Mouse (Mus musculus) hindbrain, embryonic 14.5 days (tissue): ENCODE results near the gene Limk2. TPM values are rescaled to one million over a fixed set of nuclear protein-coding genes. Genes with fewer than 3 reads are reported as not detected.

ENCODE experiments used
- ATAC-seq: fragments of 200-750 bp; cut with Nextera tagmentation; 2 replicates; pipeline ENCODE4 v1.8.0; 2017; ENCODE audit warnings: moderate number of reproducible peaks, mild to moderate bottlenecking, moderate TSS enrichment, moderate library complexity; ENCODE audit not compliant: low FRiP score
- DNase-seq: peaks from one replicate; pipeline ENCODE4 v3.0.0-alpha.2; 2015; ENCODE audit warnings: low spot score
- H3K27ac ChIP-seq: fragments of 300-500 bp; sonication (generic); 2 replicates; pipeline ENCODE4 v1.5.1; 2014; ENCODE audit warnings: mild to moderate bottlenecking, moderate library complexity
- H3K27me3 ChIP-seq: fragments of 300-500 bp; sonication (generic); 2 replicates; pipeline ENCODE4 v1.6.1; 2014; ENCODE audit warnings: mild to moderate bottlenecking, low read length, mixed read lengths; ENCODE audit not compliant: control insufficient read depth, insufficient read depth
- H3K36me3 ChIP-seq: fragments of 300-500 bp; sonication (generic); replicated peaks from 2 replicates; pipeline ENCODE4 v1.6.1; 2014; ENCODE audit not compliant: control insufficient read depth, insufficient read depth
- H3K4me1 ChIP-seq: fragments of 300-500 bp; sonication (generic); replicated peaks from 2 replicates; pipeline ENCODE4 v1.6.1; 2014; ENCODE audit warnings: antibody characterized with exemption, low read length, mixed read lengths; ENCODE audit not compliant: control insufficient read depth, insufficient read depth
- H3K4me2 ChIP-seq: fragments of 300-500 bp; sonication (generic); replicated peaks from 2 replicates; pipeline ENCODE4 v1.6.1; 2014; ENCODE audit warnings: mild to moderate bottlenecking, moderate library complexity
- H3K4me3 ChIP-seq: fragments of 300-500 bp; sonication (generic); replicated peaks from 2 replicates; pipeline ENCODE4 v1.5.1; 2014; ENCODE audit warnings: mild to moderate bottlenecking, low read length
- H3K9ac ChIP-seq: fragments of 300-500 bp; sonication (generic); 2 replicates; pipeline ENCODE4 v1.6.1; 2014
- H3K9me3 ChIP-seq: fragments of 300-500 bp; sonication (generic); 2 replicates; pipeline ENCODE4 v1.6.1; 2016; ENCODE audit warnings: low read length; ENCODE audit not compliant: control insufficient read depth
- WGBS: fragments of 180-500 bp; shearing (Covaris S2); extraction: QIAGEN DNeasy Blood & Tissue Kit; methylation state at CpG from one replicate; pipeline ENCODE4 v1.1.7; 2014; 5-methylcytosine and 5-hydroxymethylcytosine counted together
- polyA plus RNA-seq: library from polyadenylated mRNA; unstranded; fragments of >200 nt; fragmentation: Nextera tagmentation; extraction: Ambion mirVana; gene quantifications from 2 replicates; pipeline ENCODE4 v1.2.1, GENCODE M21; 2014

Limk2 gene
- polyA plus RNA-seq, 1 experiment from 2014 or later = 148 TPM

DNA sequence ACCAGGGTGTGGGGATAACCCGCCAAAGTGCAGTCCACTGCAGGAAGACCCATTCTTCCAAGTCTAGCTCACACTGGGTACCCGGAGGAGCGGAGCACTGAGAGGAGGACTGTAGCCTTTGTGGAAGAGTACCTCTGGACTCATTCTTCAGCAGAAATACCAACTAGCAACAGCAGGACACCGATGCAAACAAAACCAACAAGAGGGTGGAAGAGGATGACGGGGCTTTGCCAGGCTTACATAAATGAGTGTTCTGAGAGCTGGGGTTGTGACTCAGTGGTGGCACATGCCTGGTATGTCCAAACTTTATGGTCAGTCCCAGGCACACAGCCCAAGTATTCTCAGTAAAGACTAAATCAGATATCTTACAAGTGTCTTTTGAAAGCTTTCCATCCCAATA, 107.9 kb downstream of the Limk2 start:
- H3K4me2 ChIP-seq = no peak overlapping the region
- H3K4me1 ChIP-seq = peaks cover 4% of the 10 kb centered on the region
- no peak overlapping the region for H3K9ac ChIP-seq
- no peak overlapping the region for H3K4me3 ChIP-seq
- ATAC-seq (no peak), DNase-seq (no peak)
- no peaks in the 10 kb centered on the region for H3K27me3 ChIP-seq
- peaks cover 100% of the 10 kb centered on the region for H3K36me3 ChIP-seq
- H3K27ac ChIP-seq = no peak overlapping the region
- no peaks in the 10 kb centered on the region for H3K9me3 ChIP-seq
- 94% methylated on average over 5 of the region's 5 CpGs for WGBS

DNA sequence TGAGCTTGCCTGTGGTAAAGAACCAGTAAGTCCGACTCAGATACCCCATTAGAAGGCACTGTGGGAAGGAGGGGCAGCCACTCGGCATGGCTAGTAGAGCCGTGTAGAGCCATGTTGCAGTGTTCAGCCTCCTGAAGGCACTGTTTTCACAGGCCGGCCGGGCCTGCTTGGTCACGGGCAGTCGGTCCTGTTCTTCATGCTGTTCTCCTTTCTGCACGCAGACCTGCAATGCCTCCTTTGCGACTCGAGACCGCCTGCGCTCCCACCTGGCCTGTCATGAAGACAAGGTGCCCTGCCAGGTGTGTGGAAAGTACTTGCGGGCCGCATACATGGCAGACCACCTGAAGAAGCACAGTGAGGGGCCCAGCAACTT, 110.2 kb downstream of the Limk2 start:
- DNase-seq (no peak), ATAC-seq (no peak)
- H3K9me3 ChIP-seq = no peaks in the 10 kb centered on the region
- no peak overlapping the region for H3K9ac ChIP-seq
- H3K27me3 ChIP-seq = no peaks in the 10 kb centered on the region
- WGBS = 94% methylated on average over 14 of the region's 14 CpGs
- no peak overlapping the region for H3K4me3 ChIP-seq
- peaks cover 24% of the 10 kb centered on the region for H3K4me1 ChIP-seq
- peaks cover 98% of the 10 kb centered on the region for H3K36me3 ChIP-seq
- no peak overlapping the region for H3K27ac ChIP-seq
- no peak overlapping the region for H3K4me2 ChIP-seq

DNA sequence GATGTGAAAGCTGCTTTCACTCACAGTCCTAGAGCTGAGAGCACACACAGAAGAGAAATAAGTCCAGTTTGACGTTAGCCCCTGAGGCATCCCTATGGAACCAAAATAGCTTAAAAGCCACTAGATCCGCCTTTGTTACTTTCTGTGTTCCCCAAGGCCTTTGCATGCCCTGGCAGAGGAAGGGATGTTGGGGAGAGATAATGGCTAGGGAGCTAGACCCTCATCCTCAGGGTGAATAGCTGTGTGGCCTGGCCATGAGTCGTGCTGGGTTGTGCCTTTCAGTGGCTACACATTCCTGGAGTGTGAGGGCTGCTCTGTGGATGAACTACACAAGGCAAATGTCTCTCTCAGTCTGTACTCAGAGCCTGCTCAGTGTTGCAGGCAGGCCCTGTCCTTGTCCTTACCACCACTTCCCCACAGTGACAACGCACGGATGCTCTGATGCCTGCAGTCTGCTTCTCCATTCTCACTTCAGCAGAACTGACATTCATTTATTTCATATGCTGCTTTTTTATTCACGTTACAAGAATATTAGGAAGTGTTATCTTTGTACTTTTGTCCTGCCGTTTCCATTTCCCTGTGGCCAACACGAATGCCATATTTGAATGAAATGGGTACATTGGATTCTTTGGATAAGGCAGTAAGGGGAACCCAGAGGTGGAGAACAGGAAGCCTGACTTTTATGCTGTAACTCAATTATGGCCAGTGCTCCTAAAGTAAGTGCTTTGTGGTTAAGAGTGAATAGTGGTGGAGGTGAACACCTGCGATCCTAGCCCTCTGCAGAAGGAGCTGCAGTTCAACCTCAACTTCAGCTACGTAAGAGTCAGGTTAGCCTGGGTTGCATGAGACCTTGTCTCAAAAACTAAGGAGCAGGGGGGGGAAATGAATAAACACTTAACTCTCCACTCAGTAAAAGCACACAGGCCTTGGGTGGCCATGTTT, 110.8 kb downstream of the Limk2 start:
- Histone ChIP-seq H3K4me1 (peaks cover 31% of the 10 kb centered on the region), H3K27me3 (no peaks in the 10 kb centered on the region), H3K9ac (no peak overlapping the region; the same call in 1 of the 2 replicates), H3K9me3 (no peaks in the 10 kb centered on the region), H3K4me2 (no peak overlapping the region), H3K27ac (no peak overlapping the region), H3K4me3 (no peak overlapping the region), H3K36me3 (peaks cover 98% of the 10 kb centered on the region)
- DNase-seq (no peak), ATAC-seq (no peak)
- WGBS = 87% methylated on average over 10 of the region's 10 CpGs

DNA sequence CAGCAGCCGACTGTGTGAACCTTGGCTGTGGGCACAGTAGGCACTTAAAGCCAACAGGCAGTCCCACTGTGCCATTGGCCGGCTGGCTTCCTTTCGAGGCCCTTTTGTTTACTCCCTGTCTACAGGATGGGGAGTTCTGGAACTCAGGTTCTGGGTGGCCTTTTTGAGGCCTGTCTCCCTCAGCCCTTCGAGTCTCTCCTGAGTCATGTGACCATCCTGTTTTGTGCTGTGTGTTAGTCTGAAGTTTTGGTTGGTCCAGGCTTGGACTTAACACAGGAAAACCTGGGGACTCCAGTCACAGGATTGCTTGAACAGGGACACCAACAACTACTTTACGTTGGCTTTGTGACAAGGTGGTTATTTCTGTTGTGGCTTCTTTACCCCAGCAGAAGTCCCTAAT, 112.9 kb downstream of the Limk2 start:
- no peak overlapping the region for H3K4me3 ChIP-seq
- peaks cover 38% of the 10 kb centered on the region for H3K4me1 ChIP-seq
- ATAC-seq (no peak), DNase-seq (no peak)
- H3K27ac ChIP-seq = no peak overlapping the region
- H3K36me3 ChIP-seq = peaks cover 78% of the 10 kb centered on the region
- 0 out of 2 replicates have a peak overlapping the region, but pooled peaks have one; percentile 20 for H3K9ac ChIP-seq
- H3K9me3 ChIP-seq = no peaks in the 10 kb centered on the region
- 74% methylated on average over 5 of the region's 5 CpGs for WGBS
- H3K4me2 ChIP-seq = peak overlapping the region; percentile 19; the same call in 1 of the 2 replicates
- no peaks in the 10 kb centered on the region for H3K27me3 ChIP-seq

DNA sequence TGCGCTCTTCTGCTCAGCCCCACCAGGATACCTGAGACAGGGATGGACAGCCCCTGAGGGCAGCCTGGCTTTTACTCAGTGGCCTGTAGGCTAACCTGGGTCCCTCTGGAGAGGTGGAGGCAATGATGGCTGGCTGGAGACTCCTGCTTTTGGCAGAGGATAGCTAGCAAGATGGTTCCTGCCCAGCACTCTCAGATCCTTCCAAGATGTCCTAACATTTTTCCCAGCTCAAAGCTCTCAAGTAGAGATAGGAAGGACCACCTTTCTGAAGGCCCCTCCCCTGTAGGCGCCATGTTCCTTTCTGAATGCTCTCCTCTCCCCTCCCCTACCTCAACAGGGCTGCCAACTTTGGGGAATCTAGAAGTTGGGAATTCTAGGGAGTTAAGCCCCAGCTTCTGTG, 114.3 kb downstream of the Limk2 start:
- ATAC-seq = no peak
- H3K4me3 ChIP-seq = peak overlapping the region; percentile 85; the same call in 1 of the 2 replicates
- peaks cover 64% of the 10 kb centered on the region for H3K36me3 ChIP-seq

More for the DNA sequence above, 114.3 kb downstream of the Limk2 start:
- Histone ChIP-seq H3K27ac (no peak overlapping the region), H3K9me3 (no peaks in the 10 kb centered on the region), H3K27me3 (no peaks in the 10 kb centered on the region), H3K4me1 (peaks cover 38% of the 10 kb centered on the region), H3K4me2 (peak overlapping the region; percentile 100), H3K9ac (peak overlapping the region; percentile 97)
- no peak for DNase-seq
- WGBS = 90% methylated on average over 2 of the region's 2 CpGs

Other genes starting within 250 kb of the Limk2 start
- 11.3 and 11.9 TPM in 2 replicates for gene Sfi1, start 215.7 kb downstream of the Limk2 start, polyA plus RNA-seq
- gene Eif4enif1, start 206.8 kb downstream of the Limk2 start, polyA plus RNA-seq = 48.7 and 54.0 TPM in 2 replicates
- 206 and 216 TPM in 2 replicates for gene Drg1, start 142.8 kb downstream of the Limk2 start, polyA plus RNA-seq
- gene Patz1, start 120.3 kb downstream of the Limk2 start, polyA plus RNA-seq = 47.6 and 50.4 TPM in 2 replicates
- 20.9 and 21.3 TPM in 2 replicates for gene Pik3ip1, start 78.8 kb downstream of the Limk2 start, polyA plus RNA-seq
- gene Rnf185, start 43.2 kb upstream of the Limk2 start, polyA plus RNA-seq = 46.3 and 50.6 TPM in 2 replicates
- 0.67 and 0.81 TPM in 2 replicates for gene Pla2g3, start 79.1 kb upstream of the Limk2 start, polyA plus RNA-seq
- 5.7 and 6.9 TPM in 2 replicates for gene Inpp5j, start 95.6 kb upstream of the Limk2 start, polyA plus RNA-seq
- 105 and 122 TPM in 2 replicates for gene Selenom, start 105.5 kb upstream of the Limk2 start, polyA plus RNA-seq
- gene Smtn, start 131.4 kb upstream of the Limk2 start, polyA plus RNA-seq = 15.0 and 17.3 TPM in 2 replicates
- gene Morc2a, start 240.0 kb upstream of the Limk2 start, polyA plus RNA-seq = 28.5 and 28.7 TPM in 2 replicates